Mouse (Mus musculus) layer of hippocampus, adult 2 months (tissue): ENCODE measurements around the gene Pyy. TPM values are rescaled to one million over a fixed set of nuclear protein-coding genes. Genes with fewer than 3 reads are reported as not detected.

Source experiments
- DNase-seq, 2 experiments: peaks; one replicate each; pipeline ENCODE4 v3.0.0; 2022; ENCODE audit warnings: low spot score in 2 of 2
- H3K27ac ChIP-seq: fragments of 200-600 bp; 2 replicates; pipeline ENCODE4 v1.8.1; 2022
- H3K4me3 ChIP-seq: fragments of 200-600 bp; 2 replicates; pipeline ENCODE4 v1.8.1; 2022; ENCODE audit warnings: mild to moderate bottlenecking
- CTCF ChIP-seq: fragments of 200-600 bp; conservative IDR thresholded peaks from 2 replicates; pipeline ENCODE4 v1.8.1; 2022; ENCODE audit warnings: antibody characterized with exemption, mild to moderate bottlenecking, moderate library complexity
- total RNA-seq, 2 experiments: library from RNA; stranded (reverse); gene quantifications; 2 replicates each; pipeline ENCODE4 v1.2.3; 2021

The Pyy gene
- total RNA-seq, 2 experiments from 2014 or later: not detected

- H3K4me3 ChIP-seq: peak overlapping the region; percentile 94
Observed at GRCm38 (mm10) chr11:102087081-102087751, 20.4 kb downstream of the Pyy start.

GRCm38 (mm10) chr11:102086331-102086730 is 21.3 kb downstream of the Pyy start:
- peak overlapping the region; percentile 99 for H3K27ac ChIP-seq
- H3K4me3 ChIP-seq: peak overlapping the region; percentile 94
- DNase-seq: peak; percentile 74 to 88
- peak; percentile 64 for TF ChIP-seq CTCF

More at GRCm38 (mm10) chr11:102087081-102087751, 20.4 kb downstream of the Pyy start:
- peak overlapping the region; percentile 99 for H3K27ac ChIP-seq
- no peak for TF ChIP-seq CTCF
- peak; percentile 79 to 82 for DNase-seq

GRCm38 (mm10) chr11:102084159-102084558 is 23.5 kb downstream of the Pyy start:
- no peak for DNase-seq
- no peak overlapping the region for H3K4me3 ChIP-seq
- H3K27ac ChIP-seq: no peak overlapping the region
- no peak for TF ChIP-seq CTCF

GRCm38 (mm10) chr11:102083193-102083592 is 24.4 kb downstream of the Pyy start:
- H3K4me3 ChIP-seq: no peak overlapping the region; the same call in 1 of the 2 replicates
- TF ChIP-seq CTCF: no peak
- H3K27ac ChIP-seq: peak overlapping the region; percentile 32
- peak in 1 of 2 experiments; percentile 29 for DNase-seq

- DNase-seq: peak; percentile 83 to 89
- Histone ChIP-seq H3K4me3 (peak overlapping the region; percentile 58), H3K27ac (peak overlapping the region; percentile 79)
- 0 out of 2 replicates have a peak, but pooled peaks have one; percentile 6 for TF ChIP-seq CTCF
Observed at GRCm38 (mm10) chr11:102082322-102082721, 25.3 kb downstream of the Pyy start.

GRCm38 (mm10) chr11:102073722-102074121 is 33.9 kb downstream of the Pyy start:
- H3K27ac ChIP-seq: no peak overlapping the region
- no peak for TF ChIP-seq CTCF
- no peak for DNase-seq
- no peak overlapping the region for H3K4me3 ChIP-seq

- TF ChIP-seq CTCF: no peak
- H3K4me3 ChIP-seq: no peak overlapping the region
- no peak overlapping the region for H3K27ac ChIP-seq
- DNase-seq: no peak
Observed at GRCm38 (mm10) chr11:102072729-102073128, 34.9 kb downstream of the Pyy start.

GRCm38 (mm10) chr11:102070426-102070825 is 37.2 kb downstream of the Pyy start:
- H3K4me3 ChIP-seq: no peak overlapping the region; the same call in 1 of the 2 replicates
- TF ChIP-seq CTCF: no peak
- H3K27ac ChIP-seq: peak overlapping the region; percentile 78
- DNase-seq: no peak

- no peak for TF ChIP-seq CTCF
- DNase-seq: peak; percentile 36 to 64
- no peak overlapping the region for H3K4me3 ChIP-seq
- H3K27ac ChIP-seq: peak overlapping the region; percentile 78
Observed at GRCm38 (mm10) chr11:102069633-102070032, 38.0 kb downstream of the Pyy start.

GRCm38 (mm10) chr11:102068969-102069368 is 38.7 kb downstream of the Pyy start:
- Histone ChIP-seq H3K4me3 (no peak overlapping the region), H3K27ac (peak overlapping the region; percentile 78)
- TF ChIP-seq CTCF: peak; percentile 72
- DNase-seq: no peak

- Histone ChIP-seq H3K27ac (no peak overlapping the region), H3K4me3 (no peak overlapping the region)
- TF ChIP-seq CTCF: no peak
- no peak for DNase-seq
Observed at GRCm38 (mm10) chr11:102063076-102063475, 44.6 kb downstream of the Pyy start.

- Histone ChIP-seq H3K4me3 (no peak overlapping the region), H3K27ac (no peak overlapping the region)
- TF ChIP-seq CTCF: no peak
- DNase-seq: no peak
Observed at GRCm38 (mm10) chr11:102061941-102062473, 45.6 kb downstream of the Pyy start.

GRCm38 (mm10) chr11:102061236-102061940 is 46.2 kb downstream of the Pyy start:
- Histone ChIP-seq H3K27ac (peak overlapping the region; percentile 59; the same call in 1 of the 2 replicates), H3K4me3 (peak overlapping the region; percentile 33)
- peak; percentile 82 to 88 for DNase-seq
- TF ChIP-seq CTCF: peak; percentile 98

Other genes with a start within 250 kb of the Pyy start
- under 1 TPM; 0.71 to 0.74 TPM for gene Meox1, start 213.5 kb downstream of the Pyy start, total RNA-seq
- not detected for gene Sost, start 140.8 kb downstream of the Pyy start, total RNA-seq
- not detected for gene Cfap97d1, start 123.6 kb downstream of the Pyy start, total RNA-seq
- gene Dusp3, start 120.8 kb downstream of the Pyy start, total RNA-seq: 100 to 1,000 TPM; 149 to 155 TPM
- 10 to 100 TPM; 88.3 to 94.4 TPM for gene Mpp3, start 79.4 kb downstream of the Pyy start, total RNA-seq
- not detected for gene Cd300lg, start 66.3 kb downstream of the Pyy start, total RNA-seq
- 100 to 1,000 TPM; 147 to 149 TPM for gene Mpp2, start 19.3 kb downstream of the Pyy start, total RNA-seq
- not detected for gene Ppy, start 6.5 kb downstream of the Pyy start, total RNA-seq
- gene Nags, start 37.7 kb upstream of the Pyy start, total RNA-seq: not detected
- 10 to 100 TPM; 26.5 to 27.1 TPM for gene Tmem101, start 48.6 kb upstream of the Pyy start, total RNA-seq
- 10 to 100 TPM; 56.6 to 56.9 TPM for gene Lsm12, start 77.5 kb upstream of the Pyy start, total RNA-seq
- 10 to 100 TPM; 58.2 to 59.7 TPM for gene G6pc3, start 81.8 kb upstream of the Pyy start, total RNA-seq
- gene Hdac5, start 122.3 kb upstream of the Pyy start, total RNA-seq: 100 to 1,000 TPM; 233 to 243 TPM
- 1 to 10 TPM; 1.0 to 1.1 TPM for gene BC030867, start 141.1 kb upstream of the Pyy start, total RNA-seq
- gene Asb16, start 160.9 kb upstream of the Pyy start, total RNA-seq: 1 to 10 TPM; 2.0 TPM
- gene Tmub2, start 177.1 kb upstream of the Pyy start, total RNA-seq: 10 to 100 TPM; 61.1 to 67.4 TPM
- gene Atxn7l3, start 188.8 kb upstream of the Pyy start, total RNA-seq: 100 to 1,000 TPM; 165 to 169 TPM
- gene Ubtf, start 211.9 kb upstream of the Pyy start, total RNA-seq: 100 to 1,000 TPM; 122 to 138 TPM